Mouse (Mus musculus) kidney, embryonic 14.5 days (tissue): Measurements from ENCODE around the gene U2af1l4. TPM values are rescaled to one million over a fixed set of nuclear protein-coding genes. Genes with fewer than 3 reads are reported as not detected.

Source experiments
- ATAC-seq: fragments of 200-750 bp; cut with Nextera tagmentation; 2 replicates; pipeline ENCODE4 v1.8.0; 2017; ENCODE audit warnings: moderate number of reproducible peaks, mild to moderate bottlenecking, moderate TSS enrichment, moderate library complexity; ENCODE audit not compliant: low FRiP score, low TSS enrichment
- H3K27ac ChIP-seq: fragments of 300-500 bp; sonication (generic); 2 replicates; pipeline ENCODE4 v1.5.1; 2014; ENCODE audit warnings: low read depth, mild to moderate bottlenecking, low read length, moderate library complexity, mixed read lengths
- H3K27me3 ChIP-seq: fragments of 300-500 bp; sonication (generic); 2 replicates; pipeline ENCODE4 v1.6.1; 2014; ENCODE audit warnings: mild to moderate bottlenecking, low read length; ENCODE audit not compliant: control insufficient read depth, insufficient read depth
- H3K36me3 ChIP-seq: fragments of 300-500 bp; sonication (generic); 2 replicates; pipeline ENCODE4 v1.6.1; 2014; ENCODE audit warnings: low read length, mixed read lengths; ENCODE audit not compliant: control insufficient read depth, insufficient read depth
- H3K4me1 ChIP-seq: fragments of 300-500 bp; sonication (generic); 2 replicates; pipeline ENCODE4 v1.6.1; 2014; ENCODE audit warnings: low read length, mixed read lengths; ENCODE audit not compliant: control insufficient read depth, insufficient read depth
- H3K4me2 ChIP-seq: fragments of 300-500 bp; sonication (generic); replicated peaks from 2 replicates; pipeline ENCODE4 v1.6.1; 2014; ENCODE audit warnings: low read depth, mild to moderate bottlenecking, low read length
- H3K4me3 ChIP-seq: fragments of 300-500 bp; sonication (generic); 2 replicates; pipeline ENCODE4 v1.5.1; 2014; ENCODE audit warnings: mild to moderate bottlenecking, low read length
- H3K9ac ChIP-seq: fragments of 300-500 bp; sonication (generic); 2 replicates; pipeline ENCODE4 v1.6.1; 2014; ENCODE audit warnings: low read depth, mild to moderate bottlenecking, low read length, moderate library complexity
- H3K9me3 ChIP-seq: fragments of 300-500 bp; sonication (generic); 2 replicates; pipeline ENCODE4 v1.6.1; 2016; ENCODE audit warnings: low read length; ENCODE audit not compliant: control insufficient read depth
- WGBS: fragments of 180-500 bp; shearing (Covaris S2); extraction: QIAGEN DNeasy Blood & Tissue Kit; methylation state at CpG from one replicate; pipeline ENCODE4 v1.1.7; 2014; 5-methylcytosine and 5-hydroxymethylcytosine counted together
- polyA plus RNA-seq: library from polyadenylated mRNA; unstranded; fragments of >200 nt; fragmentation: Nextera tagmentation; extraction: Ambion mirVana; gene quantifications from 2 replicates; pipeline ENCODE4 v1.2.1, GENCODE M21; 2014

Gene U2af1l4
- polyA plus RNA-seq = 109 and 119 TPM in 2 replicates

DNA sequence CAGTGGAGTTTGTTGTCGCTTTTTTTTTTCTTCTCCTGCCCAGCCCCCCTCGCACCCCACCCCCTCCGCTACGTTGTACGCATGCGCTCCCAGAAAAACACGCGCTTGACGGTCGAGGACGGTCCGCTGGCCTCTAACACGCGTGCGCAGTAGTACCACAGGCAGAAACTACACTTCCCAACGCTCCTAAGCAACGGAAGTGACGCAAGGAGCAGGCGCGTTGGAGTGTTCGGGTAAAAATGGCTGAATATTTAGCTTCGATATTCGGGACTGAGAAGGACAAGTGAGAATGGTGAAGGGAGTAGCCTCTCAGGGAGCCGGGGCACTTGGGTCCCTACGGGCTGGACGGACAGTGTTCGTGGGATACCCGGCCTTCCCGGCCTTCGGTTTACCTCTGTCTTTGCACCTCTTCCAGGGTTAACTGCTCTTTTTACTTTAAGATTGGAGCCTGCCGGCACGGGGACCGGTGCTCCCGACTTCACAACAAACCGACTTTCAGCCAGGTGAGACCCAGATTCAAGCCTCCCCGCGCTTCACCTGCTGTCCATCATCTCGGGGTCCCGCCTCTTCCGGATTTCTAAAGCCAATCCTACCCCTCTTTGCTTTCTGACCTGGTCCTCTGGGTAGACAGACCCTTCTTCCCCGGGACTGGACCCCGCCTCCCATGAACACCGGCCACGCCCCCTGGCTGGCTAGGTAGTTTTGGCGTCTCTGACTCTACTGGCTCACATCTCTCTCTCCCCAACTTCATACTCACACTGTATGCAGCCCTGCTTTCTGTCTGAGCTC lies at the start of gene U2af1l4, which contains the start of the genes Gm49396 and Psenen:
Gene U2af1l4, plus strand, starts transcription at position 185 of the 789 bp plus-strand sequence.
Gene Gm49396, plus strand, starts transcription at position 228 of the 789 bp plus-strand sequence.
Gene Psenen, minus strand, starts transcription at position 511 of the 789 bp plus-strand sequence.
- Histone ChIP-seq H3K4me1 (peaks cover 18% of the 10 kb centered on the region), H3K9me3 (no peaks in the 10 kb centered on the region), H3K4me3 (peak within 1 kb of the TSS; percentile 81), H3K27ac (peak within 1 kb of the TSS; percentile 94), H3K9ac (peak within 1 kb of the TSS; percentile 83), H3K36me3 (peaks cover 33% of the 10 kb centered on the region), H3K4me2 (peak within 1 kb of the TSS; percentile 75), H3K27me3 (no peaks in the 10 kb centered on the region)
- ATAC-seq = peak; percentile 84
- under 1% methylated on average over 45 of the region's 45 CpGs for WGBS

DNA sequence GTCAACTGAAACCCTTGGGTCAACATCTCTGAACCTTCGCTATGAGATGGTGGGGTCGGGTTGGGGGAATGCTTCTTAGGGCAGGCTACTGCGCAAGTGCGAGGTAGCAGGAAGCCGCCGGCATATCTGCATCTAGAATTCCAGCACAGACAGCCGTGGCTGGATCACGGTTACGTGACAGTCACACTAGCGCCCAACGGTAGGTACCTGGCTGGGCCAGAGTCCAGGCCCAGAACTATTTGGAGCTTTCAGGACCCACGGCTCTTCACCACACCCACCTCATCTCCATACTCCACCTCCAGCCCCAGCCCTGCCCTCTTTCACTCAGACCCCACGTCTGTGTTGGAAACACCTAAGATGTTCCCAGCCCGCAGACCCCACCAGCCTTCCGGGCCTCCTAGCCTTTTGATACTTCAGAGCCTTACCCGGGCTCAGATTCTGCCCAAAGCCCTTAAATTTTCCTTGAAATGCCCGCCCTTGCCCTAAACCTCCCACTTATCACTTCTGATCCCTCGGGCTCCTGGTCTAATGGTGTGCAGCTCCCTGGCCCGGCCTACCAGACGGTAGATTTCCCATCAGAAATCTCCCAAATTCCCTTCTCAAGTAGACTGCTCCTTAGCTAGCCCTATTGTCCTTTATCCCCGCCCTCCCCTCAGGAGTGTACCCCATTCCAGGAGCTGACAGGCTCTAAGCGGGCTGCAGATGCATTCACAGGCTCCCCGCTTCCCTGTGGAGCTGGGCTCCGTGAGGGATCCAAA lies 47.9 kb upstream of the U2af1l4 start:
- no peak overlapping the region for H3K4me3 ChIP-seq
- no peak for ATAC-seq
- H3K36me3 ChIP-seq = no peaks in the 10 kb centered on the region
- no peaks in the 10 kb centered on the region for H3K4me1 ChIP-seq
- 57% methylated on average over 24 of the region's 24 CpGs for WGBS
- H3K27me3 ChIP-seq = no peaks in the 10 kb centered on the region
- H3K27ac ChIP-seq = no peak overlapping the region
- no peak overlapping the region for H3K9ac ChIP-seq
- no peak overlapping the region for H3K4me2 ChIP-seq
- no peaks in the 10 kb centered on the region for H3K9me3 ChIP-seq

- ATAC-seq = no peak
- Histone ChIP-seq H3K4me2 (no peak overlapping the region), H3K4me3 (no peak overlapping the region), H3K9ac (no peak overlapping the region), H3K27ac (no peak overlapping the region), H3K27me3 (no peaks in the 10 kb centered on the region), H3K36me3 (peaks cover under 1% of the 10 kb centered on the region; the same call in 1 of the 2 replicates), H3K9me3 (no peaks in the 10 kb centered on the region), H3K4me1 (no peaks in the 10 kb centered on the region)
- WGBS = 43% methylated on average over 8 of the region's 8 CpGs
Observed at GRCm38 (mm10) chr7:30518325-30518724, 44.8 kb upstream of the U2af1l4 start.

GRCm38 (mm10) chr7:30520396-30520795 lies 42.7 kb upstream of the U2af1l4 start:
- 35% methylated on average over 4 of the region's 4 CpGs for WGBS
- Histone ChIP-seq H3K9me3 (no peaks in the 10 kb centered on the region), H3K4me2 (no peak overlapping the region), H3K9ac (no peak overlapping the region), H3K27me3 (no peaks in the 10 kb centered on the region), H3K4me1 (0 out of 2 replicates have a peak, but pooled peaks cover 3% of the 10 kb centered on the region), H3K36me3 (peaks cover 14% of the 10 kb centered on the region), H3K27ac (no peak overlapping the region), H3K4me3 (no peak overlapping the region)
- no peak for ATAC-seq

DNA sequence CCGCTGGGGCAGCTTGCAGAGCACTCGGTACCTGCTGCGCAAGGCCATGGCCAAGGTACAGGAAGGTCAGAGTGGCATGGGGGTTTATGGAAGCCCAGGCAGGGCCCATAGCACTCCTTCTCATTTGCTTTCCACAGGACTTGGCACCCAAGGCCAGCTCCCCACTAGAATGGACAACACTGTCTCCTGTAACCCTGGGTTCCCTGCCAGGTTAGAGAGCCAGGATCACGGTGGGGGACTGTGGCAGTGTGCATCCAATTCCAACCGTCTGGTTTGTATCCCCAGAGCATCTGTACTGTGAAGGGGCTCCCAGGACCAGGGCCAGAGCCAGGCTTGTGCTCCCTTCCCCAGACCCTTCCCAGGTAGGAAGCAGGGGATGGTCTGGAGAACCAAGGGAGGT lies 42.2 kb upstream of the U2af1l4 start:
- Histone ChIP-seq H3K9ac (no peak overlapping the region), H3K9me3 (no peaks in the 10 kb centered on the region), H3K4me3 (no peak overlapping the region), H3K27ac (no peak overlapping the region), H3K4me1 (peaks cover 5% of the 10 kb centered on the region), H3K36me3 (peaks cover 17% of the 10 kb centered on the region), H3K4me2 (no peak overlapping the region), H3K27me3 (no peaks in the 10 kb centered on the region)
- ATAC-seq = no peak
- WGBS = 84% methylated on average over 5 of the region's 5 CpGs

DNA sequence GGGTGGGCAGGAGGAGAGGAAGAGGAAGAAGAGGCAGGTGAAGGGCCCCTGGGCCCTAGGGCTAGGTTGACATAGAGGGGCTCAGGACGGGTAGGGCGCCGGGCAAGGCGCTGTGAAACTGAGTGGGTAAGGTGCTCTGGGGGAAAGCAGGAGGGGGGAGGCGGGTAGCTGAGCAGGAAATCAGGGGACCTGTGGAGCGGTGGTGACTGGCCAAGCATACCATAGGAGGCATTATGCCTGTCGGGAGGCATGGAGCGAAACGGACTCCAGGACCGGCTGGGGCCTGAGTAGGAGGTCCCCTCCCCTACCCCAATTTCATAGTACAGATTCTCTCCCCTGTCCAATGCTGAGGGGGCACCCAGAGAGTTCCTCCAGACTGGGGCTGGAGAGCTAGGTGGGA lies 40.2 kb upstream of the U2af1l4 start:
- H3K4me2 ChIP-seq = no peak overlapping the region
- no peak overlapping the region for H3K9ac ChIP-seq
- peak overlapping the region; percentile 38; the same call in 1 of the 2 replicates for H3K27ac ChIP-seq
- peaks cover 17% of the 10 kb centered on the region for H3K4me1 ChIP-seq
- peak; percentile 21; the same call in 1 of the 2 replicates for ATAC-seq
- no peak overlapping the region for H3K4me3 ChIP-seq
- WGBS = 54% methylated on average over 10 of the region's 10 CpGs
- no peaks in the 10 kb centered on the region for H3K27me3 ChIP-seq
- H3K36me3 ChIP-seq = peaks cover 29% of the 10 kb centered on the region
- H3K9me3 ChIP-seq = no peaks in the 10 kb centered on the region

DNA sequence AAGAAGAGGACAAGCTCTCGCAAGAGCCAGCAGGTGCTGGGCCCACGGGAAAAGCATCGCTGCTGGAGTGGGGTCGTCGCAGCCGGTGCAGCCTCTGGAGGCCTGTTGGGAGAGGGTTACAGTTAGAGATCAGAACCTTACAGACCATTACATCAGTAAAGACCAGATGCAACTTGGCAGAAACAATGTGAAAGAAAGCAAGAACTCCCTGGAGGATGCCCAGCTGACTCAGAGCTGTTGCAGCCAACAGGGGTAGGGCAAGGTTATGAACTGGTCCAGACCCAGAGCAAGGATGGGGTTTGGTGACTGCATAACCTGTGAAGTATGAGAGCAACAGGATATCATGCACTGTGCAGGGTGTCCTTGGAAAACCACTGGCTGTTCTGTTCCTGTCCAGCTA lies 38.6 kb upstream of the U2af1l4 start:
- Histone ChIP-seq H3K4me3 (no peak overlapping the region), H3K27me3 (no peaks in the 10 kb centered on the region), H3K36me3 (peaks cover 45% of the 10 kb centered on the region), H3K4me1 (peaks cover 17% of the 10 kb centered on the region), H3K4me2 (no peak overlapping the region), H3K9me3 (no peaks in the 10 kb centered on the region), H3K27ac (no peak overlapping the region; the same call in 1 of the 2 replicates), H3K9ac (no peak overlapping the region)
- no peak for ATAC-seq
- 85% methylated on average over 6 of the region's 6 CpGs for WGBS

DNA sequence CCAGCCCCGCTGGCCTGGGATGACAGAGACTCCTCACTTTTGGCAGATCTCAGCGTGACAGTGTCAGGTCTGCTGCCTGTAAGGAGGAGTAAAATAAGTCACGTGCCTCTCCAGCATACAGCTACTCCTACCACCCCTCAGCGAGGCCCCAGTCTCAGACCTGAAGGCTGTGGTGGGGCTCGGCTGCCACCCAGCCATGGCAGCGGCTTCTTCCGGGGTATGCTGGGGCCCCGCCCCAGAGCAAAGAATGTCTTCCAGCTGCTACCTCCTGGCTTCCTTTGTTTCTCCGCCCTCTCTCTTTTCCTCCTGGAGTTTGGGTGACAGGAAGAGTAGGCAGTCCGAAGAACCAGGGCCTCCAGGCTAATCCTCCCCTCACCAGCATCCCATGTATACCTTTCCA lies 37.1 kb upstream of the U2af1l4 start:
- no peaks in the 10 kb centered on the region for H3K9me3 ChIP-seq
- H3K36me3 ChIP-seq = peaks cover 59% of the 10 kb centered on the region
- WGBS = 22% methylated on average over 10 of the region's 10 CpGs
- peaks cover 17% of the 10 kb centered on the region for H3K4me1 ChIP-seq
- peak overlapping the region; percentile 70 for H3K27ac ChIP-seq
- H3K9ac ChIP-seq = peak overlapping the region; percentile 25; the same call in 1 of the 2 replicates
- 0 out of 2 replicates have a peak overlapping the region, but pooled peaks have one; percentile 8 for H3K4me3 ChIP-seq
- H3K4me2 ChIP-seq = peak overlapping the region; percentile 30
- peak; percentile 33; the same call in 1 of the 2 replicates for ATAC-seq
- no peaks in the 10 kb centered on the region for H3K27me3 ChIP-seq
